Mouse (Mus musculus): ENCODE measurements around the gene Trim67. TPM values are rescaled to one million over a fixed set of nuclear protein-coding genes. Genes with fewer than 3 reads are reported as not detected.

Trim67 gene
- polyA plus RNA-seq, 1 experiment from 2014 or later = 30.8 TPM

- Histone ChIP-seq H3K4me1 (no peaks in the 10 kb centered on the region), H3K9me3 (no peaks in the 10 kb centered on the region), H3K27ac (no peak overlapping the region), H3K4me3 (no peak overlapping the region), H3K36me3 (replicated peaks) (peaks cover 49% of the 10 kb centered on the region), H3K4me2 (no peak overlapping the region), H3K27me3 (replicated peaks) (no peaks in the 10 kb centered on the region), H3K9ac (no peak overlapping the region)
- ATAC-seq (replicated peaks) = no peak
- WGBS = 77% methylated on average over 6 of the region's 6 CpGs
Measured at GRCm38 (mm10) chr8:124819612-124820115, 26.8 kb downstream of the Trim67 start.

- no peak for ATAC-seq (replicated peaks)
- 77% methylated on average over 11 of the region's 11 CpGs for WGBS
- no peaks in the 10 kb centered on the region for H3K27me3 ChIP-seq (replicated peaks)
- no peak overlapping the region for H3K9ac ChIP-seq
- no peaks in the 10 kb centered on the region for H3K9me3 ChIP-seq
- peaks cover 54% of the 10 kb centered on the region for H3K36me3 ChIP-seq (replicated peaks)
- no peak overlapping the region for H3K4me3 ChIP-seq
- H3K4me2 ChIP-seq = no peak overlapping the region
- no peak overlapping the region for H3K27ac ChIP-seq
- H3K4me1 ChIP-seq = no peaks in the 10 kb centered on the region
Measured at GRCm38 (mm10) chr8:124820125-124820524, 27.2 kb downstream of the Trim67 start.

GRCm38 (mm10) chr8:124823497-124823896, 30.6 kb downstream of the Trim67 start:
- Histone ChIP-seq H3K4me1 (no peaks in the 10 kb centered on the region), H3K4me3 (no peak overlapping the region), H3K27ac (no peak overlapping the region), H3K4me2 (no peak overlapping the region), H3K9me3 (no peaks in the 10 kb centered on the region), H3K27me3 (replicated peaks) (no peaks in the 10 kb centered on the region; the same call in 1 of the 2 replicates), H3K9ac (no peak overlapping the region), H3K36me3 (replicated peaks) (peaks cover 41% of the 10 kb centered on the region)
- 70% methylated on average over 6 of the region's 6 CpGs for WGBS
- ATAC-seq (replicated peaks) = no peak

GRCm38 (mm10) chr8:124826658-124827057, 33.8 kb downstream of the Trim67 start:
- H3K4me1 ChIP-seq = no peaks in the 10 kb centered on the region
- ATAC-seq (replicated peaks) = no peak

GRCm38 (mm10) chr8:124827387-124827786, 34.5 kb downstream of the Trim67 start:
- Histone ChIP-seq H3K36me3 (replicated peaks) (peaks cover 42% of the 10 kb centered on the region), H3K9ac (no peak overlapping the region), H3K4me1 (no peaks in the 10 kb centered on the region), H3K9me3 (no peaks in the 10 kb centered on the region), H3K4me3 (no peak overlapping the region), H3K27ac (no peak overlapping the region), H3K4me2 (no peak overlapping the region), H3K27me3 (replicated peaks) (no peaks in the 10 kb centered on the region; the same call in 1 of the 2 replicates)
- WGBS = 2% methylated on average over 5 of the region's 5 CpGs
- no peak for ATAC-seq (replicated peaks)

More at GRCm38 (mm10) chr8:124826658-124827057, 33.8 kb downstream of the Trim67 start:
- no peak overlapping the region for H3K4me3 ChIP-seq
- H3K9ac ChIP-seq = no peak overlapping the region
- peaks cover 42% of the 10 kb centered on the region for H3K36me3 ChIP-seq (replicated peaks)
- H3K27ac ChIP-seq = no peak overlapping the region
- no peak overlapping the region for H3K4me2 ChIP-seq
- no peaks in the 10 kb centered on the region; the same call in 1 of the 2 replicates for H3K27me3 ChIP-seq (replicated peaks)
- no peaks in the 10 kb centered on the region for H3K9me3 ChIP-seq
- WGBS = 26% methylated on average over 7 of the region's 7 CpGs

- peaks cover 30% of the 10 kb centered on the region; the same call in 1 of the 2 replicates for H3K36me3 ChIP-seq (replicated peaks)
- ATAC-seq (replicated peaks) = no peak
- H3K4me1 ChIP-seq = no peaks in the 10 kb centered on the region
- H3K4me3 ChIP-seq = no peak overlapping the region
- H3K27me3 ChIP-seq (replicated peaks) = no peaks in the 10 kb centered on the region; the same call in 1 of the 2 replicates
- H3K4me2 ChIP-seq = no peak overlapping the region
- H3K27ac ChIP-seq = no peak overlapping the region
- H3K9me3 ChIP-seq = no peaks in the 10 kb centered on the region
- H3K9ac ChIP-seq = no peak overlapping the region
- 83% methylated on average over 24 of the region's 24 CpGs for WGBS
Measured at GRCm38 (mm10) chr8:124828561-124829240, 35.8 kb downstream of the Trim67 start.

GRCm38 (mm10) chr8:124830050-124830449, 37.2 kb downstream of the Trim67 start:
- Histone ChIP-seq H3K4me1 (no peaks in the 10 kb centered on the region), H3K9ac (no peak overlapping the region), H3K9me3 (no peaks in the 10 kb centered on the region), H3K4me3 (no peak overlapping the region), H3K27me3 (replicated peaks) (no peaks in the 10 kb centered on the region; the same call in 1 of the 2 replicates), H3K36me3 (replicated peaks) (peaks cover 21% of the 10 kb centered on the region; the same call in 1 of the 2 replicates), H3K27ac (no peak overlapping the region), H3K4me2 (no peak overlapping the region)
- no peak for ATAC-seq (replicated peaks)
- 80% methylated on average over 13 of the region's 13 CpGs for WGBS

GRCm38 (mm10) chr8:124831531-124831930, 38.6 kb downstream of the Trim67 start:
- no peaks in the 10 kb centered on the region for H3K9me3 ChIP-seq
- H3K27ac ChIP-seq = no peak overlapping the region
- H3K4me1 ChIP-seq = no peaks in the 10 kb centered on the region
- H3K36me3 ChIP-seq (replicated peaks) = peaks cover 17% of the 10 kb centered on the region; the same call in 1 of the 2 replicates
- H3K4me3 ChIP-seq = no peak overlapping the region
- H3K27me3 ChIP-seq (replicated peaks) = no peaks in the 10 kb centered on the region; the same call in 1 of the 2 replicates
- H3K9ac ChIP-seq = no peak overlapping the region
- 82% methylated on average over 6 of the region's 6 CpGs for WGBS
- H3K4me2 ChIP-seq = no peak overlapping the region
- ATAC-seq (replicated peaks) = no peak

GRCm38 (mm10) chr8:124831941-124832340, 39.0 kb downstream of the Trim67 start:
- H3K4me3 ChIP-seq = no peak overlapping the region
- no peak overlapping the region for H3K9ac ChIP-seq
- H3K27ac ChIP-seq = no peak overlapping the region
- no peak overlapping the region for H3K4me2 ChIP-seq
- no peaks in the 10 kb centered on the region; the same call in 1 of the 2 replicates for H3K27me3 ChIP-seq (replicated peaks)
- no peaks in the 10 kb centered on the region for H3K9me3 ChIP-seq
- no peak for ATAC-seq (replicated peaks)
- 87% methylated on average over 6 of the region's 6 CpGs for WGBS
- H3K36me3 ChIP-seq (replicated peaks) = peaks cover 17% of the 10 kb centered on the region; the same call in 1 of the 2 replicates
- no peaks in the 10 kb centered on the region for H3K4me1 ChIP-seq

- H3K27ac ChIP-seq = no peak overlapping the region
- no peaks in the 10 kb centered on the region for H3K4me1 ChIP-seq
- H3K4me2 ChIP-seq = no peak overlapping the region
- no peak overlapping the region for H3K4me3 ChIP-seq
- ATAC-seq (replicated peaks) = no peak
- H3K27me3 ChIP-seq (replicated peaks) = no peaks in the 10 kb centered on the region
- H3K36me3 ChIP-seq (replicated peaks) = peaks cover 16% of the 10 kb centered on the region; the same call in 1 of the 2 replicates
- 46% methylated on average over 15 of the region's 15 CpGs for WGBS
- H3K9me3 ChIP-seq = no peaks in the 10 kb centered on the region
- no peak overlapping the region for H3K9ac ChIP-seq
Measured at GRCm38 (mm10) chr8:124833430-124834205, 40.7 kb downstream of the Trim67 start.

- H3K4me3 ChIP-seq = no peak overlapping the region
- H3K27ac ChIP-seq = no peak overlapping the region
- no peaks in the 10 kb centered on the region for H3K9me3 ChIP-seq
- no peak for ATAC-seq (replicated peaks)
- no peak overlapping the region for H3K4me2 ChIP-seq
- H3K27me3 ChIP-seq (replicated peaks) = no peaks in the 10 kb centered on the region
- no peak overlapping the region for H3K9ac ChIP-seq
- no peaks in the 10 kb centered on the region for H3K4me1 ChIP-seq
- peaks cover 18% of the 10 kb centered on the region; the same call in 1 of the 2 replicates for H3K36me3 ChIP-seq (replicated peaks)
Measured at GRCm38 (mm10) chr8:124835848-124836247, 43.0 kb downstream of the Trim67 start.

GRCm38 (mm10) chr8:124836273-124836672, 43.4 kb downstream of the Trim67 start:
- Histone ChIP-seq H3K4me1 (no peaks in the 10 kb centered on the region), H3K4me2 (no peak overlapping the region), H3K9ac (no peak overlapping the region), H3K27ac (no peak overlapping the region), H3K27me3 (replicated peaks) (no peaks in the 10 kb centered on the region), H3K4me3 (no peak overlapping the region), H3K9me3 (no peaks in the 10 kb centered on the region), H3K36me3 (replicated peaks) (peaks cover 22% of the 10 kb centered on the region; the same call in 1 of the 2 replicates)
- ATAC-seq (replicated peaks) = no peak
- WGBS = 83% methylated on average over 7 of the region's 7 CpGs

Measured in midbrain, embryonic 15.5 days (tissue).